Mouse (Mus musculus): ENCODE measurements at regions not wholly inside any gene's neighbourhood (a gene's known extent, or its start where the extent isn't known, plus 50 kb on each side); places are given as distances from the start of the nearest gene placed in this dataset.

DNA sequence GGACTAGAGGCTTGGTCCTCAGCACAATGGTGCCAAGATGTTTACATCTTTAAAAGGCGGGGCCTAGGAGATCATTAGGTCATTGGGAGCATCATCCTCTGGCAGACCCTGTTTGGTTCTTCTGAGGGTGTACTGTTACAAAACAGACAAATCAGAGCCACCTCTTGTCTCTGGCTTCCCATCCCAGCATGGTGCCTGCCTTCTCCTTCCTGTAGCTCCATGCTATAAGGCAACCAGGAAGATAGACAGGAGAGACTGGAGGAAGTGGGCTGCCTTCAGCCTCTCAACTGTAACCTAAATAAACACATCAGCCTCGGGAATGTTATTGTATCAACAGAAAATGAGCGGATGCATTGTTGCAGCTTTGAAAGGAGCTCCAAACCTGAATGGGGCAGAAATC, 529.8 kb upstream of the Gm765 start:
- no peak for DNase-seq (ENCODE audit: low read depth)

DNA sequence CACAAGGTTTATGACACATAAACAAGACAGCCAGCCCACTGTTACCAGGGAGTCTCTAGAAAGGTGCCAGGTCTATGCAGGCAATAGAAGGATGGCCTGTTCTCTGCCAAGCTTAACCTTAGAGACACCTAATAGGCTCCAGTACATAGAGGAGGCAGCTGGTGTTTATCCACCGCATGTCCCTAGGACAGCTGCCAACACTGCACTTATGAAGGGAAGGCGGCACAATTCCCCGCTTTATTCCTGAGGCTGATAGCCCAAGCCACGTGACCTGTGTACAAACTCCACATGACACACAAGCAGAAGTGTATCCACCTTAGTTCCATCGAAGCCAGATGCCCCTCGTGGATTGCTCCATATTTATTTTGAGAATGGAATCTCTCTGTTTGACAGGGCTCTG, 527.2 kb upstream of the Gm765 start:
- DNase-seq (ENCODE audit: low read depth): peak; percentile 30

DNA sequence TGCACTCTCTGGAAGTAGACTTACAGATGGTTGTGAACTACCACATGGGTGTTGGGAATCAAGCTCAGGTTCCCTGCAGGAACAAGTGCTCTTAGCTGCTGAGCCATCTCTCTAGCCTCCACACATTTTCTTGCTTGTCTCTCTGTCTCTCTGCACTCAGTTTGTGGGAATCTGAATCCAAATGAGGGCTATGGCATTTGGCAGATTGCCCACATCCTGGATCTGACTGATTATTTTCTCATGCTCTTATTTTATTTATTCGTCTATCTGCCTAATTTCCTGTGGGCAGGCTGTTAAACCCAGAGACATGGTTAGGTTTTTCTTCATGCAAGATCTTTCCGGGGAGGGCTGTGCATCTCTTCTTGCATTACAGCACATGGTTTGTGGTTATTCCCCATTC, 521.8 kb upstream of the Gm765 start:
- no peak for DNase-seq (ENCODE audit: low read depth)

DNA sequence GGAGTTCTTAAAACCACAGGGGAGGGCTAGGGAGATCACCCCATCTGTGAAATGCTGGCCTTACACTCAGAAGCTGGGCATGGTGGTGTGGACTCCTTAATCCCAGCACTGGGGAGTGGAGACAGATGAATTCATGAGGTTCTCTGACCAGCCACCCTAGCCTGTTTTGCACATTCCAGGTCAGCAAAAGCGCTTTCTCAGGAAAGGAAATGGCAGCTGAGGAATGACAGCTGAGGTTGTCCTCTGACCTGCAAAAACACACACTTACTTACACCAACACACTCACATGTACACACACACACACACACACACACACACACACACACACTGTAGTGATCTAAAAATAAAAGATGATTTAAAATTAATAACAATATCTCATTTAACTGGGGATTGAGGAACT, 513.4 kb upstream of the Gm765 start:
- no peak for DNase-seq (ENCODE audit: low read depth)

DNA sequence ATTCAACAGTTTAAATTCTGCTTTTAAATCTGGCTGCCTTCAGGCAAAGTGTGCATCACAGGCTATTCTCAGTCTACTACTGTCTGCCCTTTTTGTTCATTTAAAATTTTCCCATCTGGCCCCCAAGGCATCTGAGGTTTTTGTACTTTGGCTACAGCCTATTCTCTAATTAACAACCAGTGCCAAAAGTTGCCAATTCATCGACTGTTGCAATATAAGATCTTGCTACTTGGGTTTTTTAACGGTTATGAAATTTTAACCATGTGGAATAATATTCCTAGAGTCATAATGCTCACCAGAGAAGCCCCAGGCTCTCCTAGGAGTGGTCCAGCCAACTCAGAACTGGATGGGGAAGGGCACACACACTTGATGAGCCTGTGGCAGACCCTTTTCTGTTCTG, 508.4 kb upstream of the Gm765 start:
- no peak for DNase-seq (ENCODE audit: low read depth)

DNA sequence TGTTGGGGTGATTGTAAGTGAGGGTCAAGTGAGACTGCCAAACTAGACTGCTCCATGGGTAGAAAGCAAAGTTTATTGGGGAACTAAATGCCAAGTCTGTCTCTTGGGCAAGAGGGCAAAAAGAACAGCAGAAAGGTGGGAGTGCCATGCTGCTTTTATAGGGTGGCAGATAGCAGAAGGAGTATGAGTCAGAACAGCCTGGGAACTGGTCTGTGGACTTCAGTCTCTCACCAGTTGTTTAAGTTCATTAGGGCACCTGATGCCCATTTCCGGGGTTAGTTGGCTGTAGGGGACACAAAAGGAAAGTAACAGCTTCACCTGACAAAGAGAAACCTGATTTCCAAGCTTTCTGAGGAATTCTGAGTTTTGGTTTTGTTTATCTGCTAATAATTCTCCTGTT, 506.3 kb upstream of the Gm765 start:
- DNase-seq (ENCODE audit: low read depth): no peak

DNA sequence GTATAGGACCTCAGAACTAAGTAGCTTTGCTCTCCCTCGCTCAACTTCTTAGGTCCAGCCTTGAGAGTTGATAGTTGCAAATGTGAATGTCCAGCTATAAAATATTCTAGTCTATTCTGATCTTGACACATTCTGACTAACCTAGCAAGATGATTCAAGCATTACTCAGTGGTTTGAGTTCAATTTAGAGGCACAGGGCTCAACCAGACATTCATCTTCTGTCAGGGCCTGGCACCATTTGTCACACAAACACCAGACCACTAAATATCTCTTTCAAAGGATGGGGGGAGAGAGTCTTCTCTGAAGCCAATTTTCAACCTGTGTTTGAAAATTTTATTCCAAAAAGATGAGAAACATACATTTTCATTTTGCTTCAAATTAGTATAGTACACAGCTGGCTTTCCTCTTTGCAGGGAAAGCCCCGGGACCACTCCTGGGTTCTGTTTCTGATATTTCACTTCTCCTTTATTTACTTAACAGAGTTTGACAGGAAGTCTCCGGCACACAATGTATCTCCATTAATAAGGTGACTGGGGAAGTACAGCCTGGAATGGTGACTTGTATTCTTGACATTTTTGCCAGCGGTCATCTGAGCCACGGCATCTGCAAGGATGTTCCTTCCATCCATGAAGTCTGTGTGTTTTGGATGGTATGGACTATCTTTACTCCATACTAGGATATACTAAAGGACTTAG, 503.6 kb upstream of the Gm765 start:
- peak; percentile 82 for DNase-seq (ENCODE audit: low read depth)

DNA sequence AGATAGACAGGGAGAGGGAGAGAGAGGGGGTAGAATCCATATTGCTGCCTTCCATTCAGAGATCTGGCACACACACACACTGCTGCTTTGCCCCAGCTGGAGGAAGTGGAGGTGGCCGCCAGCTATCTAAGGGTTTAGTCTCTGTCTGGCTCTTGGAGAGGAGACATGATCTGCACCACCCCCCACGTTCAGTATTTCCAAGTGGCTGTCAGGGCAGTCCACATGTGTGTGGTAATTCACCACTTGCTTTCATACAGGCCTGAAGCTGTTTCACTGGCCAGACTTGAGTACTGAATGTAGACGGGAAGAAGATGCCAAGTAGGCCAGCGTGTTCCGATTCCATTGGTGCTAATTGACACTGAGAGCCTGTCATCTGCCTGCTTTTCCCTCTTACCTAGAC, 501.0 kb upstream of the Gm765 start:
- peak; percentile 42 for DNase-seq (ENCODE audit: low read depth)

DNA sequence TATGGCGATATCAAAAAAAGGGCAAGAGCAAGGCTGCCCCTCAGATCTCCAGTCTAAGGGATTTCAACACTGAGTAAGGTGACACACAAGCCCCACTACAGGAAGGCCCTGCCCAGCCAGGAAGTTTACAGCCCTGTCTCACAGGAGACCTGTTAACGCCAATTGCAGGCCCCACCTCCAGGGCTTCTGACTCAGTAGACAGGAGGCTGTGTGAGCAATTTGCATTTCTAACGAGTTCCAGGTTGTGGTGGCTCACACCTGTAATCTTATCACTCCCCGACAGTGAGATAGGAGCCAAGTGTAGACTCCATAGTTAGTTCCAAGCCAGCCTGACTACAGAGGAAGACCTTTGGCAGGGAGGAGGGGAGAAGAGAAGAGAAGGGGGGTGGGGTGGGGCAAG, 500.4 kb upstream of the Gm765 start:
- no peak for DNase-seq (ENCODE audit: low read depth)

DNA sequence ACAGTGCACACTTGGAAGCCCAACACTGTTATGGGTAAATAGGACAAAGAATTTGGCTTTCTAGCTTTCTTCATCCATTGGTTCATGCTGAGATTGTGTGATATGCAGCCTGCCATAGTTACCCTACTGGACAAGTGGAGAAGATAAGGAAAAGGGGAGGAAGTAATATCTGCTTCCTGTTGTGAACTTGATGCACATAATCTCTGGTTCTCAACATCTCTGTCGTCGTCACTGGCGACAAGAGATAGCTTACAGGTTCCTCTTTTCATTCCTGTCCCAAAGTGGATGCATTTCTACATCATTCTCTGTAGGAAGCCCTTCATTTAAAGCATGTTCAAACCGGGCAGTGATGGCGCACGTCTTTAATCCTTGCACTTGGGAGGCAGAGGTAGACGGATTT, 491.4 kb upstream of the Gm765 start:
- no peak for DNase-seq (ENCODE audit: low read depth)

DNA sequence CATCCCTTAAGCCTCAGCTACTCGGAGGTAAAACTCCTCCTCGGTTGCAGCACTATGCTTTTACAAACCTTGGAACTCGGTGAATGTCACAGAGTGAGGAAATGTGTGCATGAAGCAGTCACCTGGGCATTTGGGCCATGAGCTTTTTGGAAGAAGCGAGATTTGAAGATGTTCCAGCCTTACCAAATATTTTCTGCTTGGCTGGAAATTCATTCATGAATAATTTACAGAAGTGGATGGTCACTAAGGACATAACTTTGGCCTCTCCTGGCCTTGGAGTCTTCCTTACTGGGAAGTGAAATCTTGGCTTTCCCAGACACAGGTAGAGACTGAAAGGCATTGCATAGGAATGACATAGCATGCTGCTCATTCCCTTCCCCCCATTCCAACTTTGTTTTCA, 487.6 kb upstream of the Gm765 start:
- no peak for DNase-seq (ENCODE audit: low read depth)

DNA sequence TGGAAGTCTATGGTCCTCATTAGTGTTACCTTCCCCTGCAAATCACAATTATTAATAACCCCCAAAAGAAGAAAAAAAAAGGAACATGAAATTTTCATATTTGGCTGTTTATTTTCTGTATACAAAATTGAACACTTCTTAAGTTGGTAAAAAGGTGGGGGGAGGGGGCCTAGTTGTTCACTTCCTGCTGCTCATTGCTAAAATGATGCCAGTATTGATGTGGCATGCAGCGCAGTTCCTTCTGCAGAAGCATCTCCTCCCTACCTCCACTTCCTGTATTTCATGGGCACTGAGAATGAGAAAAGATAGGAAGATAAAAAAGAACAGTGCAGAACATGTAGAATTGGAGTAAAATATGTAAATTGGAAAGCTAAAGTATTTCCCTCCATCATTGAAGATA, 465.5 kb upstream of the Gm765 start:
- DNase-seq (ENCODE audit: low read depth): no peak

DNA sequence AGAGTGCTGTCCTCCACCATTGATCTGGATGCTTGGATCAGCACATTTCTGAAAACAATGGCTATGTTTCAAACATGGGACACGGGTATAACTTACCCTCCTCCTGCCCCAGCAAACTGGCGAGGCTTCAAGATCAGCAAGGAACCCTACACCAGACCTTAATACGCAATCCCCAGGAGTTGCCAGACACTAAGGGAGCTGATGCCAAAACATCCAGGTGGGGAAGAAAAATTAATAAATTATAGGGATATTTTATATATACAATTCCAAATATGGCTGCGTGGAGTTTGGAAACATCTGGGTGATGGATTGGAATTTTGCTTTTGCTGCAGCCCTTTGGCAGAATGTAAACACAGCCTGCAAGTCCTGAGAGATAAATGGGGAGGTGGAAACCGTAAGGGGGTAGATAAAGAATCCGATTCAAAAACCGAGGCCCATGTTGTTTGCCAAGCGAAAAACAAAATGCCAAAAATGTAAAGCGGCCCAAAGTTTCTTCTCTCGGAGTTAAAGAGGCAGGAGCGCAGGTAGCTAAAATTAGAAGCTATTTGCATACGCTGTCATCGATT, 460.9 kb upstream of the Gm765 start:
- DNase-seq (ENCODE audit: low read depth): peak; percentile 80

DNA sequence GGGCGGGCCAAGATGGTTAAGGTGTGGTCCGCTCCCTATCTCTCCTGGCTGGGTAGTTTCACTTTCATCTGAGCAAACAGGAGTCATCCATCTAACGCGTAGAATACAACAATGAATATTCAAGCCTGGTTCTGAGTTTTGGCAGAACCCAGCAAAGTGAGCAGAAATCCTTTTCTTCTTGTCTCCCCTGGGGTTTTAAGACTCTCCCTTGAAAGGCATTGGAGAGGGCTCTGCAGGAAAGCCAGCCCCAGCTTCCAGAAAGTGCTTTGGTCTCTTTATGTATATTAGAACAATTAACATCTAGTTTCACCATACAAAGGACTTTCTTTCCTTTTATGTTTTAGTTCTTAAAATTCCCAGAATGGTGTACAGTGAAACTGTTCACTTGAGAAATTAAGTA, 458.5 kb upstream of the Gm765 start:
- no peak for DNase-seq (ENCODE audit: low read depth)

DNA sequence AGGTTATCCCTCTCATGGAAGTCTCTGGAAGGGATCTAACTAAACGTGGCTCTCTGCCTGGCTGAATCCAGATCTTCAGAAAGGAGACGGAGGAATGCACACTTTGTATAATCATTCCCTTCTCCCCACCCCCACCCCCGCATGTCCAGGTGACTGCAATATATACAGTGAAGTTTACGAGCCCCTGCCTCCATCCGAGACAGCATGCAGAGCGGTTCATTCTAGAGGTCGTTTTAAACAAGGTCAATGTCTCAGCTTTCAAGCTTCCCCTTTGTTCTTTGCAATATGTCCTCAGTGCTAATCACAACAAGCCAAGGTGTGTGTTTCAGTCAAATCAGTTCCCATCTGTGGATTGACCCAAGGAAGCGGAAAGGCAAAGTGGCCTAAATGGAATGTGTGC, 457.5 kb upstream of the Gm765 start:
- no peak for DNase-seq (ENCODE audit: low read depth)

DNA sequence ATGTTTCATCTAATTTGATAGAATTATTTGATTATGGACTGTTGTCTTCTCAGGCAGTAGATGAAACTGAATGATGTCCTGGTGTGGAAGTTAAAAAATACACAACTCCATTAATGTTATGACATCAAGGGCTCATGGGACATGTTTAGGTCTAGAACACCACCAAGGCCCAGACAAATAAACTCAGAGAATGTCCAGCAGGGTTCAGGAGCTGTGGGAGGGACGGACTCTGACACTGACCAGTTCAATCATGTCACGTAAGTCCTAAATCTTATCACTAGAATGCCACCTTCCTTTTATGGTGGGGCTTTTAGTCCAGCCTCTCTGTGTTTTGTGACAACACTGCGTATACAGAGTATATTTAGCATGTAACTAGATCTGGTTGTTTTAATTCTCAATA, 455.2 kb upstream of the Gm765 start:
- no peak for DNase-seq (ENCODE audit: low read depth)

DNA sequence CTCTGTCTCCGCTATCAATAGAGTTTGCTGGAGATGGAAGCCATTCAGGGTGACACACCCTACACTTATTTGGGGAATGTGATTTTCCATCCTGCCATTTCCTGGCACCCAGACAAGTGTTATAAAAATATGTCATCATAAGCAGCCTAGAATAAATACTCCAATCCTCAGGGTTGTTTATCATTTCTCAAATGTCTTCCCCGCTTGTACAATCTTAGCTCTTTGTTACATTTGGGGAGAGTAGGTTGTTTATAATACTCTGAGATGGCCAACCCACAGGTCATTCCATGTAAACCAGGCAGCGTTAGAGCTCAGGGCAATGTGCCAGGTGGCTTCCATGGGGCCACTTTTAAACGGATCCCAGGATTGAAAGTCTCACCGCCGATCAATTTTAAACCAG, 454.8 kb upstream of the Gm765 start:
- DNase-seq (ENCODE audit: low read depth): peak; percentile 86

DNA sequence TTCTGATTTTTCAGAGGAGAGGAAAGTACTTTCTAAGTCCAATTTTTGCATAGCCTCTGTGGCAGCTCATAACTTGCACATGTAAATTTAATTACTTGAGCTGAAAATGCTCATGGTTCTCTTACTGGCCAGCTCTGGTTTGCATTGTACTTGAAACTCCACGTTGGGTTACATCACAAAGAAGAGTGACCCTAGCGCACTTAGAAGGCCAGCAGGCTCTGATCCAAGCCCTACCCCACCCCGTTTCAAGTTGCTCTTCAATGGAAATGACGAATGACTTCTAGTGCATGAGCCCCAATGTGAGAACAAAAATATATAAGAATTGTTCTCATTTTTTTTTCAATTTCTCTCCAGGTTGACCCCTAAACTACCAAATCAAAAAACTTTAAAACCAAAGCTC, 454.1 kb upstream of the Gm765 start:
- no peak for DNase-seq (ENCODE audit: low read depth)

DNA sequence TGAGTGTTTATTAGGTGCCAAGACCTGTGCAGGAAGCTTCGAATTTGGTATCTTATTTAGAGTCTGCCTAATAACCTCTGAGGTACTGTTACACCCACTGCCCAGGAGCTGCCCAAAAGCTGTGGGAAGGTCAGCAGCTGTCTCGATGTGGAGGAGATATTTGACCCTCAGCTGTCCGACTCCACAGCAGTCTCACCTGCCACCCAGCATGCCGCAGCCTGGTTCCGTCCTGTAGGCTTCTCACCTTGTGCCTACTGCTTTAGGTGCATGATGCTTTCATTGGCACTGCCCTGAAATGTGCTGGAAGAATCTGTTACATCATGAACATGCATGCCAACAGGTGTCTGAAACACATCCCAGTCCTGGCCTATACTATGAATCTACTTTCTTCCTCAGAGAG, 444.9 kb upstream of the Gm765 start:
- no peak for DNase-seq (ENCODE audit: low read depth)

DNA sequence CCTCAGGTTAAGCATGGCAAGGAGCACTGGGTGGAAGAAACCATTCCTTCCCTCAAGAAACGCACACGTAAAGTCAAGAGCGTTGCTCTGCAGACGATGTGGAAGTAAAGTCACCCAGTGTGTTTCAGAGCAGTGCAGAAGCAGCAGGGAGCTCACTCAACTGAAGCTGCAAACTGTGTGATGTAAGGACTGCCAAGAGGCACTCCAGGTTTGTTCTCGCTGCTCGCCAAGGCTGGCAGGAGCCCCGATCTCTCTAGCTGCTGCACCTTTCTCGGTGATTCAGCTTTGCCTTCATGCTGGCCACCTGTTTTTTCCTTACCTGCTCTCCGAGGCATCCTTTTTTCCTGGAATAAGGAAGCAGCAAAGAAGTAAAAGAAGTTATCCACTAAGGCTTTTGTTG, 439.5 kb upstream of the Gm765 start:
- DNase-seq (ENCODE audit: low read depth): no peak

DNA sequence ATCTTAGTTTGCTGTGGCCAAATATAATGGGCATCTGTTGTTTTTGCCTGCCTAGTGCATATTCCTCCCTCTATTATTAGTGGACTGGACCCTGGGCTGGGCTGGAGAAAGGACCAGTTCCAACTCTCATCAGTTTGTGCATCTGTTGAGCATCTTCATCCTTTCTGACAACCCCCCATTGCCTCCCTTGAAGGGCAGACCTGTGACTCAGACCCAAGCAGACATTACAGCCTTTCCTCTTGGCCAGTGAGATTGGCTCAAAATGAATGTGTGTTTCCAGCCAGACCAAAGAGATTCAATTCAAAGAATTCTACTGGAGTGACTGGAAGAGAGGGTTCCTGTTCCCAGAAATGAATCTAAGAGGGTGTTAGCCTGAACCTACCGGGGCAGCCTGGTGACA, 433.2 kb upstream of the Gm765 start:
- peak; percentile 66 for DNase-seq (ENCODE audit: low read depth)

DNA sequence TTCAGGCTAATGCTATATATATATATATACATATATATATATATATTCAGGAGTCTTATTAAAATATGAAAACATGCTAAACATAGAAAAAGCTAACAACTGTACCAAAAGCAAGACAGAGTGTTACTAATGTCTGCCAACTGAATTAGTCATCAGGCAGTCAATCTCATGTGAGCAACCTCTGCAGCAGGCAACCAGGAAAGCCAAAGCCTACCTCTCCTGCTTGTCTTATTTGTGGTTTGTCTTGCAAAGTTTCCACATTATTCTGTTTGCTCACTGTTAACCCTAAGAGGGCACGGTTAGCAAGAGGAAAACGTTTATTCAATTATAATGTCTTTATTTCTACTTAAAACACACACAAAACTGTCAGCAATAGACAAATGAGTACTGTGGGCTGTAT, 427.4 kb upstream of the Gm765 start:
- peak; percentile 85 for DNase-seq (ENCODE audit: low read depth)

DNA sequence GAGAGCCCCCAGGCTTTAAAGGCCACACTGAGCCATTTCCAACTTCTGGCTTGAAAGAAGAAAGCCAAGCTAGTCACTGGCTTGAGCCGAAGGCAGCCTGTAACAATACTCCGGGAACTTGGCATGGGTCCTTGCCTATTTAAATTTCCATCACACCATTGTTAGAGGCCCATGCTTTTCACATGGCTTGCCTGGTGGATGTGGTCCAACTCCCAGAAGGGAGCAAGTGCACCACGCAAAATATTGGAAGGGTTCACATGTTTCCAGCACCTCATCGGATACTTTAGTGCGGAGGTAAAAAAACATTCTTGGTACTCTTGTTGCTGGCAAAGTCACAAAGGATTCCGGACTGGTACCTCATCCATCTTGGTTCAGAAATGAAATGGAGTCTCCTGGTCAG, 426.8 kb upstream of the Gm765 start:
- DNase-seq (ENCODE audit: low read depth): peak; percentile 55

DNA sequence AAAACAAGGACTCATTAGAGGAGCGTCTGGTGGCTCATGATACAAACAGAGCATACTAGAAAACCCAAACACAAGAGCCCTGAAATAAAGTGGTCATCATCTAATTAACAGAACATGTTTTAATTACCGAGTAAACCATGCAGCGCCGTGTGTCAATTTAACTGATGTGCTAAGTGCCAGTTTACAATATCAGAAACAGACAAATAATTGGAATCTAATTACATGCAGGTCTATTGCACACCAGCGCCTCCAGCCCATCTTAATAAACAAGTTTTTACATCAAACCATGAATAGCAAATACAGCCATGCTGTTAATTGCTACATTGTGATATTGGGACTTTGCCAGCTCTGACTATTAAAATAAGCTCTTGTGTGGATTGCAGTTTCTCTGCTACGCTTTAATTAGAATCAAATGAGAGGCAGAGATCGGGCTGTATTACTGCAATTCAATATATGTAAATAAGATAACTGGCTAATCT, 425.3 kb upstream of the Gm765 start:
- no peak for DNase-seq (ENCODE audit: low read depth)
